Mouse (Mus musculus): Measurements from ENCODE around the gene Dhrs7b.

Dhrs7b gene

DNA sequence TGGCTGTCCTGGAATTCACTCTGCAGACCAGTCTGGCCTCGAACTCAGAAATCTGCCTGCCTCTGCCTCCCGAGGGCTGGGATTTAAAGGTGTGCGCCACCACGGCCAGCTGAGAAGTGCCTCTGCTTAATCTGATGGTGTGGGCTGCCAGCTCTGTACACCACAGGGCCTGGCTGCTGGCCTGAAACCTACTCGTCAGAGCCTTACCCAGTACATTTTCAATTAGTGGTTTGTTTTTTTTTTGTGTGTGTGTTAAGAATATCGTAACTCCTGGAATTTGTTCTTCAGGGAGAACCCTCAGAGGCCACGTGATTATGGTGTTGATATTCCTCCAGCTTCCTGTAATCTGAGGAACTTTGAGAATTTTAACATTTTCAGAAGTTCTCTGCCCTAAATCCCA lies 71.6 kb downstream of the Dhrs7b start:
- no peak for DNase-seq

DNA sequence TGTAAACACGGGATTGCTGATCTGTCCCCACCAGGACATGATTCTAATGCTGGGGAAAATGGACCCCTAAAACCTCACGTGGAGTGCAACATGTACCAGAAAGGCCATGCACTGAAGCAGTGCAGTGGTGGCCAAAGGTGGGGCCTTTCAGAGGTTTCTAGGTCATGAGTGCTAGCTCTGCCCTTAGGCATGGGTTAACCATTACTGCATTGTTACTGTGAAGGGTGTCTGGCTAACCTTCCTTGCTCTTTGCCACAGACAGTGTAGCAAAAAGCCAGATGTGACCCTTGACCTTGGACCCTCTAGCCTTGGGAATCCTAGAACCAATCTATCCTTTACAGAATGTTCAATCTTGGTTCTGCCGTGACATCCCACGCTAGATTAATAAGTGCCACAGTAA lies 72.1 kb downstream of the Dhrs7b start:
- DNase-seq: no peak

DNA sequence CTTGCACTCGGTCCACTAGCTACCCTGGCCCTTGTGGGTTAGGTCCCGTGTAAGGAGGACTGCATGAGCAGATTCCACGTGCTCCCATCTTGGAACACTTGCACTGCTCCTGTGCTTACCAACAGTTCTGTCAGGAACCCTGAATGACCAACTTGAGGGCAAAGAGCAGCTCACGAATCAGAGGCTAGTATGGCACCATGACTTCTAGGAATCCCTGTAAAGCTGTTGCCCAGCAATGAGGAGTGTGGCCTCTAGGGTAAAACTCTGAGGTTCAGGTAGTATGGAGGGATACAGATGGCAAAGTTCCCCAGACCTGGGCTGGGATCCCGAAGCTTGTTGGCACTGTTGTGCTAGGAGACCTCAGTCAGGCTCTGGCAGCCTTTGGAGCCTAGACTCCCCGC lies 73.2 kb downstream of the Dhrs7b start:
- peak; percentile 45 to 47 for DNase-seq

DNA sequence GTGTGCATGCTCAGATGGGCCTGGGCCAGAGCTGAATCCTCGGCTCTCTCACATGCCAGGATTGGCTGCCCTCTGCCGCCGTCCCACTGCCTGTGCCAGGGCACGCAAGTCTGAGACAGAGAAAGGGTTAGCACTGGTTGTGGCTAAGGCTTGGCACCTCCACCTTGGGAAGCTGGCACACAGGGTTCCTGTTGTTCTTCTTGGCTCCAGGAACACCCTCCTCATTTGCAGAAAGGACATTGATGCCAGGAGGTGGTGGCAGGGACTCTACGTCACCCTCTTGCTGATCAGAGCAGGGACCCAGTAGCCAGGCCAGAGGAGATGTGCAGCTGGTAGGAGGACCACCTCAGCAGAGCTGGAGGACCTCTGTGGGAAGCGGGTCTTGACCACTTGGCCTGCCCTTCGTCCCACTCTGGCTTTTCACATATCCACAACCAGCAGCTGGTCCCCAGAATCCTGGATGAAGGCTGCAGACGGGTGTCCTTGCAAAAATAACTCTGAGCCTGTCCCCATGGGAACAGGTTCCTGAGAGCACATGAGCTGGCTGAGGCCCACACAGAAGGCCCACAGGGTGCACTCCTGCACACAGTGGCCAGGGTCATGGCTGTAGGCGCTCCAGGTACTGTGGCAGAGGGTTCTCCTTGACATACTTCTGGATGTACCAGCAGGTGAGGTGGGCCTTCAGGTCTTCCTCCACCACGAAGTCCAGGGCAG lies 75.1 kb downstream of the Dhrs7b start:
- peak; percentile 46 to 48 for DNase-seq

DNA sequence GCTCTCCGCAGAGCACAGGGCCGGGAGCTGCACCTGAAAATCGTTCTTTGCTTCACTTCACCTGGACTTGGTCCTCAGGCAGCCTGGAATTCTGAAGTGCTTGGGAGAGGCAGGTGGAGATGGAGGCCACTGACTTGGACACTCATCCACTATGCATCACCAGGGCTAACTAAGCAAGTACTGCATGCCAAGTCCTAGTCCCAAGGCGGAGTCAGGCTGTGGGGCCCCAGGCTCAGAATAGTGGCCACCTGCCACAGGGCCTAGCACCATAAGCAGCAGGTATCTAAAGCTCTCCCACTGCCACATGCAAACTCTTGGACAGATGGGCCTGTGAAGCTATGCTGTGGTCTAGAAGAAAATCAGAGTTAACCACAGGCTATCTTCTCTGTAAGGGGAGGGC lies 76.0 kb downstream of the Dhrs7b start:
- DNase-seq: no peak

DNA sequence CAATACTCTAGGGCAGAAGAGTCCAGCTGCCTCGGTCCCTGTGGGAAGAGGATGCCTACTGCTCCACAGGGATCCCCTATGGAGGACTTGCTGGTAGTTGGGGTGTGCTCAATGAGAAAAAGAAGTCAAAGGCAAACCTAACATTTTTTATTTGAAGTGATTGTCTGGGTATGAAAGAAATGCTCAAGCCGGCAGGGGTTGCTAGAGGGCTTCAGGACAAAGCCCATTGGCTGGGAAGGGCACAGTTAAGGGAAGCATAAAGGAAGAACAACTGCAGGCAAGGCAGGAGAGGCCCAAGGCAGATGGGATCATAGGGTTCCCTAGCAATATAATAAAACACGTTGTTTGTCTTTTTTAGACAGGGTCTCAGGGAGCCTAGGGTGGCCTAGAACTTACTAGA lies 77.6 kb downstream of the Dhrs7b start:
- no peak for DNase-seq

DNA sequence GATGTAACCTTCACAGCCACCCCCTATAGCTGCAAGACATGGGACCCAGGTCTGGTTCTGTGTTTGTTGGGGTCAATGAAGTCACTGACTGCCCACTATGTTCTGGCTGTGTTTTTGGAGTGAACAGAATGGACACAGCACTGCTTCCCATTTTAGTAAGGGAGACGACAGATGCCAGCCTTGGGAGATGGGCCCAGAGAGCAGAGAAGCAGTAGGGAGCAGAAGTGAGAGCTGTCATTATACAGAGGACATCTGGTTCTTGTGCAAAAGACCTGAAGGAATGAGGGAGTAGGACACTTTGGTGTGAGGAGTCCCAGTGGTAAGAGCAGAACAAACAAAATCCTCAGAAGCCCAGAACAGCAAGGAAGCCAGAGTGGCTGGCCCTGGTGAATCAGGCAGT lies 79.2 kb downstream of the Dhrs7b start:
- no peak for DNase-seq
